Mouse (Mus musculus) limb, embryonic 15.5 days (tissue): ENCODE measurements at regions not wholly inside any gene's neighbourhood (a gene's known extent, or its start where the extent isn't known, plus 50 kb on each side); places are given as distances from the start of the nearest gene placed in this dataset.

ENCODE experiments used
- ATAC-seq: fragments of 200-750 bp; cut with Nextera tagmentation; 2 replicates; pipeline ENCODE4 v1.8.0; 2017; ENCODE audit warnings: low read depth, moderate TSS enrichment; ENCODE audit not compliant: insufficient number of reproducible peaks, low FRiP score, low TSS enrichment
- H3K27ac ChIP-seq: fragments of 300-500 bp; sonication (generic); 2 replicates; pipeline ENCODE4 v1.5.1; 2015; ENCODE audit warnings: moderate library complexity, mild to moderate bottlenecking, inconsistent platforms
- H3K27me3 ChIP-seq: fragments of 300-500 bp; sonication (generic); 2 replicates; pipeline ENCODE4 v1.6.1; 2015; ENCODE audit warnings: inconsistent platforms
- H3K36me3 ChIP-seq: fragments of 300-500 bp; sonication (generic); 2 replicates; pipeline ENCODE4 v1.6.1; 2015; ENCODE audit warnings: inconsistent platforms
- H3K4me1 ChIP-seq: fragments of 300-500 bp; sonication (generic); 2 replicates; pipeline ENCODE4 v1.6.1; 2015; ENCODE audit warnings: inconsistent platforms
- H3K4me2 ChIP-seq: fragments of 300-500 bp; sonication (generic); 2 replicates; pipeline ENCODE4 v1.6.1; 2015; ENCODE audit warnings: mild to moderate bottlenecking, inconsistent platforms
- H3K4me3 ChIP-seq: fragments of 300-500 bp; sonication (generic); 2 replicates; pipeline ENCODE4 v1.5.1; 2015; ENCODE audit warnings: mild to moderate bottlenecking, inconsistent platforms
- H3K9ac ChIP-seq: fragments of 300-500 bp; sonication (generic); 2 replicates; pipeline ENCODE4 v1.6.1; 2015; ENCODE audit warnings: inconsistent platforms
- H3K9me3 ChIP-seq: fragments of 300-500 bp; sonication (generic); 2 replicates; pipeline ENCODE4 v1.6.1; 2016; ENCODE audit warnings: inconsistent platforms
- WGBS: fragments of 180-500 bp; shearing (Covaris S2); methylation state at CpG from one replicate; pipeline ENCODE4 v1.1.7; 2015; 5-methylcytosine and 5-hydroxymethylcytosine counted together

DNA sequence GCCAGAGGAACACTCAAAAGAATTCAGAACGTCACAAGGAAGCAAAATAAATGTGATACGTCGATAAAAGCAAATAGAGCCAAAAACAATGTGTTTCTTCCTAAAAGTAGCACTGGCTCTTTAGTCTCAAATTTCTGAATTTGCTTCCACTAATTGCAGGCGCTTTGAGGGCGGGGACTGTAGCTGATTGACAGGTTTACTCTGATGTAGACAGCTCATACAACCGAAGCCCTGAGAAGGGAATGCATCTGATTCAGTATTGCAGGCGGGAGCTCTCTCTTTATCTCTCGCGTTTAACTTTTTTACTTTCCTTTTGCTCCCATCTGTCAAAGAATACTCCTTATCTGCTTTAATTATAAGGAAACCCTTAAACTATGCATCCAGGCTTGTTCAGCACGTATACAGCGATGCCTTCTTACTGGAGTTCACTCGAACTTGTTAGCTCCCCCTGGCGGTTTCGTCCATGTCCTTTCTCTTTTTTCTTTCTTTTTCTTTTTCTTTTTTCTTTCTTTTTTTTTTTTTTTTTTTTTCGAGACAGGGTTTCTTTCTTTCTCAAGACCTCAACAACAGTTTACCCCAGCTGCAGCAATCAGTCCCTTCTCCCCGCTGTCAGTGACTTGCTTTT lies 95.9 kb downstream of the Avpr1a start:
- no peak overlapping the region for H3K27ac ChIP-seq
- H3K36me3 ChIP-seq, result no peaks in the 10 kb centered on the region
- H3K4me2 ChIP-seq, result peak overlapping the region; percentile 51
- 22% methylated on average over 16 of the region's 16 CpGs for WGBS
- H3K9me3 ChIP-seq, result no peaks in the 10 kb centered on the region
- ATAC-seq, result no peak
- H3K9ac ChIP-seq, result no peak overlapping the region
- peak overlapping the region; percentile 31 for H3K4me3 ChIP-seq
- H3K4me1 ChIP-seq, result 0 out of 2 replicates have a peak, but pooled peaks cover 3% of the 10 kb centered on the region
- no peaks in the 10 kb centered on the region for H3K27me3 ChIP-seq

DNA sequence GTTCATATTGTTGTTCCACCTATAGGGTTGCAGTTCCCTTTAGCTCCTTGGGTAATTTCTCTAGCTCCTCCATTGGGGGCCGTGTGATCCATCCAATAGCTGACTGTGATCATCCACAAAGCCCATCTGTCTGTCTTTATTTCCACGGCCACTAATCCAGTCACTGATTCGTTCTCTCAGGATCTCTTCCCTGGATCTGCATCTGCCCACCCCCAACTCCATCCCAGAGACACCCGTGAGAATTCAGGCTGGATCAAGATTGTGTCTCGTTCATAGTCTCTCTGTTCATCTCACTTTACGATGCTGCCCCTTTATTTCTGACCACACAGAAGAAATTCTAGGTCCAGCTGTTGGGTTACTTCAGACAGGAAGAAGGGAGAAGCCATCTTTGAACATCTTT lies 96.7 kb downstream of the Avpr1a start:
- Histone ChIP-seq H3K9me3 (no peaks in the 10 kb centered on the region), H3K36me3 (no peaks in the 10 kb centered on the region), H3K27ac (no peak overlapping the region), H3K4me2 (no peak overlapping the region), H3K4me3 (no peak overlapping the region), H3K27me3 (no peaks in the 10 kb centered on the region), H3K4me1 (0 out of 2 replicates have a peak, but pooled peaks cover 3% of the 10 kb centered on the region), H3K9ac (no peak overlapping the region)
- ATAC-seq, result no peak
- 84% methylated on average over 6 of the region's 6 CpGs for WGBS

DNA sequence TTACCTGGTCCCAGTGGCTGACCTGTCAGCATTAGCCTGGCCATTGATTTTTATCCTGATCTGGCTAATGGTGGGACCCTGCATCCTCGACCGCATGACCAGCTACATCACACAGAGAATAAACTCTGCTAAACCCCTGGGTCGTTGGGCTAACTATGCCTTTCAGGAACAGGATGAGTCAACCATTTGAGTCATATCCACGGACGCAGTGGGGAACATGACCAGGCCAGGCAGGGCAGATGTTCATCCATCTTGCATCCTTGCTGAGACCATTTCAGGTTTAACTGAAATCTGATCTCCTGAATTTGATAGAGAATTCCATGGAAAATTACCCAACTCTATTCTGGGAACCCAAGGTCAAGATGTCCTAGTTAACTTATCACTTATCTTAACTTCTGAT lies 103.3 kb downstream of the Avpr1a start:
- Histone ChIP-seq H3K36me3 (no peaks in the 10 kb centered on the region), H3K4me2 (no peak overlapping the region)
- WGBS, result 73% methylated on average over 5 of the region's 5 CpGs

GRCm38 (mm10) chr10:122553124-122553822 lies 105.0 kb downstream of the Avpr1a start:
- ATAC-seq, result no peak
- Histone ChIP-seq H3K9ac (no peak overlapping the region), H3K9me3 (no peaks in the 10 kb centered on the region), H3K4me2 (no peak overlapping the region), H3K4me1 (no peaks in the 10 kb centered on the region), H3K4me3 (no peak overlapping the region), H3K27ac (no peak overlapping the region), H3K36me3 (no peaks in the 10 kb centered on the region), H3K27me3 (no peaks in the 10 kb centered on the region)
- 32% methylated on average over 2 of the region's 2 CpGs for WGBS

More for the DNA sequence above, 103.3 kb downstream of the Avpr1a start:
- no peak overlapping the region for H3K27ac ChIP-seq
- no peaks in the 10 kb centered on the region for H3K9me3 ChIP-seq
- no peak overlapping the region for H3K4me3 ChIP-seq
- no peak for ATAC-seq
- no peak overlapping the region for H3K9ac ChIP-seq
- H3K27me3 ChIP-seq, result no peaks in the 10 kb centered on the region
- H3K4me1 ChIP-seq, result no peaks in the 10 kb centered on the region

DNA sequence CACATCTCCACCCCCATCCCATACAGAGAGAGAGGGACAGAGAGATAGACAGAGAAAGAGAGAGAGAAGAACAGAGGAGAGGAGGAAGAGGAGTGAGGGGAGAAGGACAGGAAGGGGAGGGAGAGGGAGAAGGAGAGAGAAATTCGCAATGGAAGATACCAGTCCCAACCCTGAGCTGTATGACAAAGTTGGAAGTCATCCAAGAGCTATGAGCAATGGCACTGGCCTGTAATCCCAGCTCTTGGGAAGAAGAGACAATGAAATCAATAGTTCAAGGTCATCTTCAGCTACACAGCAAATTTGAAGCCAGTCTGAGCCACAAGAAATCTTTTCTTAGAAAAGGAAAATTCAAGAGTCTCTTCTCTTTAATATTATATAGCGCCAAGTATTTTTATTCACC lies 105.6 kb downstream of the Avpr1a start:
- Histone ChIP-seq H3K4me2 (no peak overlapping the region), H3K27me3 (no peaks in the 10 kb centered on the region), H3K4me3 (no peak overlapping the region), H3K9ac (no peak overlapping the region), H3K36me3 (no peaks in the 10 kb centered on the region), H3K9me3 (no peaks in the 10 kb centered on the region), H3K4me1 (no peaks in the 10 kb centered on the region), H3K27ac (no peak overlapping the region)
- no peak for ATAC-seq
- 77% methylated on average over 2 of the region's 2 CpGs for WGBS

DNA sequence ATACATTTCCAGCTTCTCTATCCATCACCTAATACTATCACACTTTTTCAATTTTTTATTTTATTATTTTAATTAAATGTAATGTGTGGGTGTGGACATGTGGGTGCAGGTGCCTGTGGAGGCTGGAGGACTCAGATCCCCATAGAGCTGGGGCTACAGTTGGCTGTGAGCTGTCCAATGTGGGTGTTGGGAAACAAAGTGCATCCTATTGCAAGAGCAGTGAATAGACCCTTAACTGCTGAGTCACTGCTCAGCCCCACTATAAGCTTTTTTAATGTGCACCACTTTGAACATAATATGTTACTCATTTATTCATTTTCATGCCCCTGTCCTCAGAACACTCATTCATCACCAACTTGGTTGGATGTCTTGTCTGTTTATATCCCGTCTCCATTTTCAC lies 110.4 kb downstream of the Avpr1a start:
- Histone ChIP-seq H3K4me3 (no peak overlapping the region), H3K36me3 (no peaks in the 10 kb centered on the region), H3K9ac (no peak overlapping the region), H3K4me2 (no peak overlapping the region), H3K9me3 (no peaks in the 10 kb centered on the region), H3K27me3 (no peaks in the 10 kb centered on the region), H3K4me1 (no peaks in the 10 kb centered on the region), H3K27ac (no peak overlapping the region)
- WGBS, result 93% methylated on average over 1 of the region's 1 CpGs
- ATAC-seq, result no peak

DNA sequence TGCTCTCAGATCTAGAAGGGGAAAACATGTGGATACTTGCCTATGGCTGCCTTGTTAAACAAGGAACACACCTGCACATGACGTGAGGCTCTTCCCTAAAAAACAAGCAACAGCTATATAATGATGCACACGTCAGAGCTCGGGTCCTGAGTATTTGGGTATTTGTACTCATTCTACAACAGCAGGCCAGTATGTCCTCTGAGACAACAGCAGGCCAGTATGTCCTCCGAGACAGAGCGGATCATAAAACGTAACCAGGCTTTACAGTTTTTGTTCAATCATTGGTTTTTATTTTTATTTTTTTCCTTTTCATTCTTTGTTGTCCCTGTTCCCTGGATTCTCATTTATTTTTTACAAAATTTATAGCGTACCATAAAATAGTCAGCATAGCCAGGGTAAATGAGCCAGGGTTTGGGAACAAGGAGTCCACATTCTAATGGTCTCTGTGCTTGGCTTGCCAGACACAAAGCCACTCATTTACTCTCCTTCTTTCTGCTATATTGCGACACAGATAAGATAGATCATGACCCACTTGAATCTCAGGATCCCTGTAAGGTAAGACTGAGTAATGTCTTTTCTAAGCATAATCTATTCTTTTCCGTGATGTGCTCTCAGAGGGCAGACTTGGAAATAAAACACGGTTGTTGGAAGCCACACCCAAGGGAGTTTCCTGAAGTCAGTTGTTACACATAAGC lies 111.8 kb downstream of the Avpr1a start:
- no peak overlapping the region for H3K9ac ChIP-seq
- 0 out of 2 replicates have a peak, but pooled peaks cover 6% of the 10 kb centered on the region for H3K4me1 ChIP-seq
- H3K4me3 ChIP-seq, result no peak overlapping the region
- no peak for ATAC-seq
- 51% methylated on average over 10 of the region's 10 CpGs for WGBS
- H3K36me3 ChIP-seq, result no peaks in the 10 kb centered on the region
- H3K9me3 ChIP-seq, result no peaks in the 10 kb centered on the region
- no peak overlapping the region for H3K4me2 ChIP-seq
- H3K27ac ChIP-seq, result no peak overlapping the region
- no peaks in the 10 kb centered on the region for H3K27me3 ChIP-seq

GRCm38 (mm10) chr10:122561924-122562323 lies 113.6 kb downstream of the Avpr1a start:
- no peak overlapping the region for H3K27ac ChIP-seq
- WGBS, result 77% methylated on average over 3 of the region's 3 CpGs
- H3K4me2 ChIP-seq, result no peak overlapping the region
- H3K4me3 ChIP-seq, result no peak overlapping the region
- H3K27me3 ChIP-seq, result no peaks in the 10 kb centered on the region
- ATAC-seq, result no peak
- no peaks in the 10 kb centered on the region for H3K36me3 ChIP-seq
- 0 out of 2 replicates have a peak, but pooled peaks cover 6% of the 10 kb centered on the region for H3K4me1 ChIP-seq
- H3K9me3 ChIP-seq, result no peaks in the 10 kb centered on the region
- H3K9ac ChIP-seq, result no peak overlapping the region

DNA sequence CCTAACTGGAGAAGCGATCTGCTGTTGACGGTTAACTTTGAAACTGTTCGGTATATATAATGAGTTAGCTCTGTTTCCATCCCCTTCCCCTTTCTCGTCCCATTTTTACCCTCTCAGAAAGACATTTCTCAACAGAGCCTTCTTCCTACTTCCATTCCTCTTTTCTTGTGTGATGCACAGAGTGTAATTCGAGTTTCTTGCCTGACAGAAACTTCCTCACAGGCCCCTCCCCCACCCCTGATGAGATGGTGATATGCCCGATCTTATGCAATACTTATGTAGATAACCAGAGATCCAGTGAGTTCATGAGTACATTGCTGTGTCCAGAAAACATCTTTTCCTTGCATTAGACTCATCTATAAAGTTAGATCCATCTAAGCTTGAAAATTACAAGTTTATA lies 114.2 kb downstream of the Avpr1a start:
- Histone ChIP-seq H3K4me2 (no peak overlapping the region), H3K9ac (no peak overlapping the region), H3K9me3 (no peaks in the 10 kb centered on the region), H3K36me3 (no peaks in the 10 kb centered on the region), H3K27me3 (no peaks in the 10 kb centered on the region), H3K27ac (no peak overlapping the region), H3K4me3 (no peak overlapping the region), H3K4me1 (0 out of 2 replicates have a peak, but pooled peaks cover 6% of the 10 kb centered on the region)
- WGBS, result 69% methylated on average over 6 of the region's 6 CpGs
- ATAC-seq, result no peak

DNA sequence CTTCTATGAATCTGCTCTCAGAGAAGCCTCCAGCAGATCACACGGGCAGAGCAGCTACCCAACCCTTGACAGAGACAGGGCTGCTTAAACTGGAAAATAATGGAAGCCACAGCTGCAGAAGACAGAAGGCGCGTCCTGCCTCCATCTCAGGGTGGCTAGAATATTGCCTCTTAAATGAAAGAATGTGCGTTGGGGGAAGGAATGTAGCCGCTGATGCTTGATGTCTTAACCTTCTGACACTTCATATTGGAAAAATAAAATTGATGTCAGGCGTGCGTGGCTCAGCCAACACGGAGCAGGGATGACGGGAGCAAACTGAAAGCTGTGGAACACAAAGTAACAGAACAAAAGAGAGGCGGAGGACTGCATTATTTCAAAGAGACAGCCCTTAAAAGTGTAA lies 114.6 kb upstream of the Ppm1h start:
- Histone ChIP-seq H3K27me3 (no peaks in the 10 kb centered on the region), H3K36me3 (no peaks in the 10 kb centered on the region), H3K4me3 (peak overlapping the region; percentile 18; the same call in 1 of the 2 replicates), H3K4me1 (0 out of 2 replicates have a peak, but pooled peaks cover 6% of the 10 kb centered on the region), H3K27ac (no peak overlapping the region), H3K9ac (no peak overlapping the region), H3K4me2 (peak overlapping the region; percentile 28; the same call in 1 of the 2 replicates), H3K9me3 (no peaks in the 10 kb centered on the region)
- 0 out of 2 replicates have a peak, but pooled peaks have one; percentile 30 for ATAC-seq
- 28% methylated on average over 10 of the region's 10 CpGs for WGBS

DNA sequence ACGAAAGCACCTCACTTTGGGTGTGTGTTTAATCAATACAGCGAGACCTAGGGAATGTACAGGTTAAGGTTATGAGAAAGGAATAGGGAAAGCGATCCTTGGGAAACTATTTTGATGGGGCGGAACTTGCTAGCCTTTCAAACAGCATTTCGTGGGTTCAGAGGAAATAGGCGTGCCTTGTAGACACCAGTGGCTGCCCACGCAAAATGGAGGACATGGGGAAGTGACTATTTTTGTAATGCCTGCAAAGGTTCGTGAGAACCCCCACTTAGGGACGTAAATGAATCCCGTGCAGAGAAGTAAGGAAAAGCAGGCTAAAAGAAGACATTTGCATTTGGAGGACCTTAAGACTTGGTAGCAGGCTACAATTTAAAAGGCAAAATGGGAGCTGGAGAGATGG lies 114.1 kb upstream of the Ppm1h start:
- Histone ChIP-seq H3K36me3 (no peaks in the 10 kb centered on the region), H3K9ac (no peak overlapping the region), H3K27ac (no peak overlapping the region), H3K4me2 (peak overlapping the region; percentile 28; the same call in 1 of the 2 replicates), H3K27me3 (no peaks in the 10 kb centered on the region), H3K9me3 (no peaks in the 10 kb centered on the region), H3K4me1 (0 out of 2 replicates have a peak, but pooled peaks cover 6% of the 10 kb centered on the region), H3K4me3 (no peak overlapping the region)
- ATAC-seq, result no peak
- WGBS, result 67% methylated on average over 10 of the region's 10 CpGs

- Histone ChIP-seq H3K9ac (no peak overlapping the region), H3K36me3 (no peaks in the 10 kb centered on the region), H3K4me2 (no peak overlapping the region), H3K4me3 (no peak overlapping the region), H3K27ac (no peak overlapping the region), H3K4me1 (0 out of 2 replicates have a peak, but pooled peaks cover 6% of the 10 kb centered on the region), H3K27me3 (no peaks in the 10 kb centered on the region), H3K9me3 (no peaks in the 10 kb centered on the region)
- ATAC-seq, result no peak
- 53% methylated on average over 4 of the region's 4 CpGs for WGBS
These were observed 112.0 kb upstream of the Ppm1h start for GRCm38 (mm10) chr10:122566601-122567000.
